Mouse (Mus musculus) stomach, embryonic 14.5 days (tissue): ENCODE data around the gene Clca2. TPM values are rescaled to one million over a fixed set of nuclear protein-coding genes. Genes with fewer than 3 reads are reported as not detected.

Experiments used
- ATAC-seq: fragments of 200-750 bp; cut with Nextera tagmentation; 2 replicates; pipeline ENCODE4 v1.8.0; 2017; ENCODE audit warnings: low read depth, moderate TSS enrichment; ENCODE audit not compliant: insufficient number of reproducible peaks, insufficient read depth, low FRiP score
- H3K27ac ChIP-seq: fragments of 300-500 bp; sonication (generic); 2 replicates; pipeline ENCODE4 v1.5.1; 2014; ENCODE audit warnings: mild to moderate bottlenecking, low read length, moderate library complexity, mixed read lengths
- H3K27me3 ChIP-seq: fragments of 300-500 bp; sonication (generic); 2 replicates; pipeline ENCODE4 v1.6.1; 2014; ENCODE audit warnings: low read length, control low read depth, mixed read lengths; ENCODE audit not compliant: control insufficient read depth, insufficient read depth
- H3K36me3 ChIP-seq: fragments of 300-500 bp; sonication (generic); 2 replicates; pipeline ENCODE4 v1.6.1; 2014; ENCODE audit warnings: mild to moderate bottlenecking, control low read depth, low read length, moderate library complexity, mixed read lengths; ENCODE audit not compliant: control insufficient read depth, insufficient read depth
- H3K4me1 ChIP-seq: fragments of 300-500 bp; sonication (generic); 2 replicates; pipeline ENCODE4 v1.6.1; 2014; ENCODE audit warnings: low read length, control low read depth, mixed read lengths; ENCODE audit not compliant: control insufficient read depth, insufficient read depth
- H3K4me2 ChIP-seq: fragments of 300-500 bp; sonication (generic); replicated peaks from 2 replicates; pipeline ENCODE4 v1.6.1; 2014; ENCODE audit warnings: low read depth, low read length, control low read depth
- H3K4me3 ChIP-seq: fragments of 300-500 bp; sonication (generic); 2 replicates; pipeline ENCODE4 v1.5.1; 2014; ENCODE audit warnings: low read depth, low read length, control low read depth
- H3K9ac ChIP-seq: fragments of 300-500 bp; sonication (generic); replicated peaks from 2 replicates; pipeline ENCODE4 v1.6.1; 2014; ENCODE audit warnings: low read depth, mild to moderate bottlenecking, control low read depth, low read length, moderate library complexity, mixed read lengths
- H3K9me3 ChIP-seq: fragments of 300-500 bp; sonication (generic); 2 replicates; pipeline ENCODE4 v1.6.1; 2016; ENCODE audit warnings: low read depth, low read length, control low read depth; ENCODE audit not compliant: control insufficient read depth
- WGBS: fragments of 180-500 bp; shearing (Covaris S2); extraction: QIAGEN DNeasy Blood & Tissue Kit; methylation state at CpG from one replicate; pipeline ENCODE4 v1.1.7; 2014; 5-methylcytosine and 5-hydroxymethylcytosine counted together
- polyA plus RNA-seq: library from polyadenylated mRNA; unstranded; fragments of >200 nt; fragmentation: Nextera tagmentation; extraction: Ambion mirVana; gene quantifications from 2 replicates; pipeline ENCODE4 v1.2.1, GENCODE M21; 2014

The Clca2 gene
- polyA plus RNA-seq, 1 experiment from 2014 or later, result 1.2 TPM

- Histone ChIP-seq H3K27ac (no peak overlapping the region), H3K4me3 (no peak overlapping the region), H3K4me1 (0 out of 2 replicates have a peak, but pooled peaks cover 9% of the 10 kb centered on the region), H3K36me3 (no peaks in the 10 kb centered on the region), H3K9ac (no peak overlapping the region), H3K4me2 (no peak overlapping the region), H3K9me3 (no peaks in the 10 kb centered on the region), H3K27me3 (no peaks in the 10 kb centered on the region)
- no peak for ATAC-seq
- WGBS, result 37% methylated on average over 5 of the region's 5 CpGs
Measured at GRCm38 (mm10) chr3:145103770-145104169, 4.5 kb upstream of the Clca2 start.

GRCm38 (mm10) chr3:145103321-145103720 is 4.1 kb upstream of the Clca2 start:
- H3K36me3 ChIP-seq, result no peaks in the 10 kb centered on the region
- no peaks in the 10 kb centered on the region for H3K9me3 ChIP-seq
- H3K27me3 ChIP-seq, result no peaks in the 10 kb centered on the region
- H3K4me1 ChIP-seq, result 0 out of 2 replicates have a peak, but pooled peaks cover 9% of the 10 kb centered on the region
- H3K4me2 ChIP-seq, result no peak overlapping the region
- H3K4me3 ChIP-seq, result no peak overlapping the region
- H3K27ac ChIP-seq, result no peak overlapping the region
- ATAC-seq, result no peak
- H3K9ac ChIP-seq, result no peak overlapping the region
- WGBS, result 71% methylated on average over 2 of the region's 2 CpGs

GRCm38 (mm10) chr3:145101891-145102555 is 2.8 kb upstream of the Clca2 start:
- Histone ChIP-seq H3K36me3 (no peaks in the 10 kb centered on the region), H3K27ac (no peak overlapping the region), H3K9ac (no peak overlapping the region), H3K4me3 (no peak overlapping the region), H3K4me2 (no peak overlapping the region), H3K27me3 (no peaks in the 10 kb centered on the region), H3K9me3 (no peaks in the 10 kb centered on the region), H3K4me1 (0 out of 2 replicates have a peak, but pooled peaks cover 9% of the 10 kb centered on the region)
- WGBS, result 71% methylated on average over 9 of the region's 9 CpGs
- ATAC-seq, result 0 out of 2 replicates have a peak, but pooled peaks have one; percentile 56

- WGBS, result 27% methylated on average over 8 of the region's 8 CpGs
- peak; percentile 90 for ATAC-seq
Measured at GRCm38 (mm10) chr3:145087857-145088598, 11.2 kb downstream of the Clca2 start.

GRCm38 (mm10) chr3:145086180-145086579 is 13.1 kb downstream of the Clca2 start:
- H3K36me3 ChIP-seq, result no peaks in the 10 kb centered on the region
- H3K27me3 ChIP-seq, result no peaks in the 10 kb centered on the region
- no peaks in the 10 kb centered on the region for H3K4me1 ChIP-seq
- no peak overlapping the region for H3K9ac ChIP-seq
- H3K27ac ChIP-seq, result no peak overlapping the region
- WGBS, result 93% methylated on average over 14 of the region's 14 CpGs
- H3K4me3 ChIP-seq, result no peak overlapping the region
- no peak overlapping the region for H3K4me2 ChIP-seq
- ATAC-seq, result no peak
- H3K9me3 ChIP-seq, result no peaks in the 10 kb centered on the region

More at GRCm38 (mm10) chr3:145087857-145088598, 11.2 kb downstream of the Clca2 start:
- Histone ChIP-seq H3K36me3 (no peaks in the 10 kb centered on the region), H3K27ac (peak overlapping the region; percentile 55; the same call in 1 of the 2 replicates), H3K4me3 (no peak overlapping the region), H3K4me2 (no peak overlapping the region), H3K9ac (no peak overlapping the region), H3K4me1 (no peaks in the 10 kb centered on the region), H3K27me3 (no peaks in the 10 kb centered on the region), H3K9me3 (no peaks in the 10 kb centered on the region)

GRCm38 (mm10) chr3:145083081-145083480 is 16.2 kb downstream of the Clca2 start:
- WGBS, result 66% methylated on average over 1 of the region's 1 CpGs
- ATAC-seq, result no peak
- H3K27me3 ChIP-seq, result no peaks in the 10 kb centered on the region
- H3K4me2 ChIP-seq, result no peak overlapping the region
- H3K27ac ChIP-seq, result no peak overlapping the region
- H3K9ac ChIP-seq, result no peak overlapping the region
- no peaks in the 10 kb centered on the region for H3K36me3 ChIP-seq
- no peak overlapping the region for H3K4me3 ChIP-seq
- no peaks in the 10 kb centered on the region for H3K4me1 ChIP-seq
- H3K9me3 ChIP-seq, result no peaks in the 10 kb centered on the region

GRCm38 (mm10) chr3:145080904-145081303 is 18.3 kb downstream of the Clca2 start:
- Histone ChIP-seq H3K4me1 (no peaks in the 10 kb centered on the region), H3K9ac (no peak overlapping the region), H3K4me3 (no peak overlapping the region), H3K4me2 (no peak overlapping the region), H3K27me3 (no peaks in the 10 kb centered on the region), H3K36me3 (no peaks in the 10 kb centered on the region), H3K27ac (no peak overlapping the region), H3K9me3 (no peaks in the 10 kb centered on the region)
- ATAC-seq, result no peak
- WGBS, result 73% methylated on average over 8 of the region's 8 CpGs

- H3K9ac ChIP-seq, result no peak overlapping the region
- whole genome bisulfite sequencing, result 25% methylated on average over 6 of the region's 6 CpGs
- no peaks in the 10 kb centered on the region for H3K9me3 ChIP-seq
- ATAC-seq, result peak; percentile 33; the same call in 1 of the 2 replicates
- H3K27ac ChIP-seq, result no peak overlapping the region
- no peak overlapping the region for H3K4me2 ChIP-seq
- no peaks in the 10 kb centered on the region for H3K4me1 ChIP-seq
- H3K27me3 ChIP-seq, result no peaks in the 10 kb centered on the region
- no peak overlapping the region for H3K4me3 ChIP-seq
- no peaks in the 10 kb centered on the region for H3K36me3 ChIP-seq
Measured at GRCm38 (mm10) chr3:145078405-145078804, 20.8 kb downstream of the Clca2 start.
